Mouse (Mus musculus): ENCODE data around the gene H2-T23. TPM values are rescaled to one million over a fixed set of nuclear protein-coding genes. Genes with fewer than 3 reads are reported as not detected.
"Not testable (repeated sequence)": the region's sequence is repeated elsewhere in the genome, so short reads cannot be mapped to it uniquely, and the experiment has no call there.

H2-T23 gene
- polyA plus RNA-seq, 1 experiment from 2014 or later = 5.3 TPM

DNA sequence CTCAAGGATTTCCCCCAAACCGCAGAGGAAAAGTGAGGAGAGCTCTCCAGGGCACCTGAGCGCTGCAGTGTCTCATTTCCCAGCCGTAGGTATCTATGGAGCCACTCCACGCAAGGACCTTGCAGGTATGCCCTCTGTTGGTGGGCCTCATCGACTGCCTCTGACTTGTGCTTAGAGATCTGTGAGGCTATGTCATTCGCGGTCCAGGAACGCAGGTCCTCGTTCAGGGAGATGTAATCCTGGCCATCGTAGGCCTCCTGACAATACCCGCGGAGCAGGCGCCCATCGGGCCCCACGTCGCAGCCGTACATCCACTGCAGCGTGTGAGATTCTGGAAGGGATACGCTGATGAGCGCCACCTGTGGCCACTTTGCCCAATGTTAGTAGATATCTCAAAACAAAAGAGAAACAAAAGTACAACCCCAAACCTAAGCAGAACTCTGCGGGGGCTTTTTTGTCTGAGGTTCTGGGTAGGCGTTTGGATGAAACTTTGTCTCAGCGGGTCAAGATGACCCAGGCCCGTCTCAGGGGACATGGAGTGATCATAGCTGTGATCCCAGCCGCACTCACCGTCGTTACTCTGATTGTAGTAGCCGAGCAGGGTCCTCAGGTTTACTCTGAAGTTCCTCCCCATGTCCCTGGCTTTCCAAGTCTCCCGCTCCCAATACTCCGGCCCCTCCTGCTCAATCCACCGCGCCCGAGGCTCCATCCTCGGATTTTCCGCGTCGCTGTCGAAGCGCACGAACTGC, 898 bp downstream of the H2-T23 start:
- peak; percentile 82 for ATAC-seq (ENCODE audit: low FRiP score)
- Histone ChIP-seq H3K9ac (replicated peaks) (peak overlapping the region; percentile 47), H3K4me3 (replicated peaks) (peak overlapping the region; percentile 47), H3K4me2 (peak overlapping the region; percentile 92), H3K4me1 (peaks cover 14% of the 10 kb centered on the region)
- H3K27me3 ChIP-seq (replicated peaks); H3K27ac ChIP-seq (replicated peaks); H3K9me3 ChIP-seq (replicated peaks); H3K36me3 ChIP-seq: not testable (repeated sequence)
- 1% methylated on average over 40 of the region's 40 CpGs for WGBS

DNA sequence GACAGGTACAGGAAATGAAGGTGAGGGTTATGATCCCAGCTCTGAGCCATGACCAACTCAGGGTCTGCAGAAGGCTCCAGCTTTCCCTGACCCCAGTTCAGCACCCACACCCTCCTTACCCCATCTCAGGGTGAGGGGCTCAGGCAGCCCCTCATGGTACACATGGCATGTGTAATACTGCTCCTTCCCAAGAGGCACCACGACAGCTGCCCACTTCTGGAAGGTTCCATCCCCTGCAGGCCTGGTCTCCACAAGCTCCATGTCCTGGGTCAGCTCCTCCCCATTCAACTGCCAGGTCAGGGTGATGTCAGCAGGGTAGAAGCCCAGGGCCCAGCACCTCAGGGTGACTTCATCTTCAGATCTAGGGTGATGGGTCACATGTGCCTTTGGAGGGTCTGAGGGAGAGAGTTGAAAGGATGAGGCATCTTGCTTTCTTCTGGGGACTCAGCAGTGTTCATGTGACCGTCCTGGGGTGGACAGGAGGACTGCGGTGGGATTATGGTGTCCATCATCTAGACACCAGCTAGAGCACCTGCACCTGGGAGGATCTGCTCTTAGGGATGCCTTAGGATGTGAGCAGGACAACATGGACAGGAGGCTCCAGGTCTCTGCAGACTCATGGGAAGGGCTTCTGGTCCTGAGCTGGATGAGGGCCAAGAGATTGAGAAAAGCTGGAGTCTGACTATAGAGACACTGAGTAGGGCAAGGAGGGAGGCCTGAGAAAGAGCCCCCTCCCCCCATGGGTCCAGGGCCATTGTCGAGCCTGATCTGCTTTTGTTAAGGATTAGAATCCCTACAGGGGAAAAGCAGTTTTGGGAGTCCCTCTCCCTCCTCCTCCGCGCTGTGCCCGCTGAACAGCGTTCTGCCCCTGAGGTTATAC, 1.7 kb downstream of the H2-T23 start:
- 58% methylated on average over 6 of the region's 8 CpGs for WGBS

DNA sequence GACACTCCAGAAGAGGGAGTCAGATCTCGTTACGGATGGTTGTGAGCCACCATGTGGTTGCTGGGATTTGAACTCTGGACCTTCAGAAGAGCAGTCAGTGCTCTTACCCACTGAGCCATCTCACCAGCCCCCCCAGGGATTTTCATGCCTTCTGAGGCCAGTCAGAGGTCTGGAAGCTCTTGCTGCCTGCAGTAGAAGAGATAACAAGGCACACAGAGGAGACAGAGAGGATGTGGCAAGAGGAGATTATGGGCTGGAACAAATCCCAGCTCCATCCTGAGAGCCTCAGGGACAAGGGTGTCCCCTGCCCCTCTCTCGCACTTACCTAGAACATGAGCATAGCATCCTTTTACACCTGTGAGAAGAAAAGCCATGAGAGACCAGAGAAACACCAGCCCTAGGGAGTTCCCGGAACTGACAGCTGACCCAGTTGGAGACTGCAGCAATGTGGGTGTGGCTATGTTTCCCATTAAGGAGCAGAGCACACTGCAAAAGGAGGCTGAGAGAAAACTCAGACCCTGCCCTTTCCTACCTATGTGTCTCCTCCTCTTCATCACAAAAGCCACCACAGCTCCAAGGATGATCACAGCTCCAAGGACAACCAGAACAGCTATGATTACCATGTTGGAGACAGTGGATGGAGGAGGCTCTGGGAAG, 2.5 kb downstream of the H2-T23 start:
- not testable (repeated sequence) for H3K27me3 ChIP-seq (replicated peaks); H3K4me2 ChIP-seq; H3K27ac ChIP-seq (replicated peaks); H3K9me3 ChIP-seq (replicated peaks); H3K36me3 ChIP-seq; H3K4me3 ChIP-seq (replicated peaks); ATAC-seq (ENCODE audit: low FRiP score); H3K9ac ChIP-seq (replicated peaks)
- 90% methylated on average over 4 of the region's 4 CpGs for WGBS
- H3K4me1 ChIP-seq = peaks cover 14% of the 10 kb centered on the region

More for the DNA sequence above, 1.7 kb downstream of the H2-T23 start:
- not testable (repeated sequence) for H3K27me3 ChIP-seq (replicated peaks); H3K36me3 ChIP-seq; H3K27ac ChIP-seq (replicated peaks); H3K9me3 ChIP-seq (replicated peaks); H3K9ac ChIP-seq (replicated peaks)
- peak; percentile 25 for ATAC-seq (ENCODE audit: low FRiP score)
- Histone ChIP-seq H3K4me3 (replicated peaks) (peak overlapping the region; percentile 47), H3K4me2 (peak overlapping the region; percentile 92), H3K4me1 (peaks cover 14% of the 10 kb centered on the region)

DNA sequence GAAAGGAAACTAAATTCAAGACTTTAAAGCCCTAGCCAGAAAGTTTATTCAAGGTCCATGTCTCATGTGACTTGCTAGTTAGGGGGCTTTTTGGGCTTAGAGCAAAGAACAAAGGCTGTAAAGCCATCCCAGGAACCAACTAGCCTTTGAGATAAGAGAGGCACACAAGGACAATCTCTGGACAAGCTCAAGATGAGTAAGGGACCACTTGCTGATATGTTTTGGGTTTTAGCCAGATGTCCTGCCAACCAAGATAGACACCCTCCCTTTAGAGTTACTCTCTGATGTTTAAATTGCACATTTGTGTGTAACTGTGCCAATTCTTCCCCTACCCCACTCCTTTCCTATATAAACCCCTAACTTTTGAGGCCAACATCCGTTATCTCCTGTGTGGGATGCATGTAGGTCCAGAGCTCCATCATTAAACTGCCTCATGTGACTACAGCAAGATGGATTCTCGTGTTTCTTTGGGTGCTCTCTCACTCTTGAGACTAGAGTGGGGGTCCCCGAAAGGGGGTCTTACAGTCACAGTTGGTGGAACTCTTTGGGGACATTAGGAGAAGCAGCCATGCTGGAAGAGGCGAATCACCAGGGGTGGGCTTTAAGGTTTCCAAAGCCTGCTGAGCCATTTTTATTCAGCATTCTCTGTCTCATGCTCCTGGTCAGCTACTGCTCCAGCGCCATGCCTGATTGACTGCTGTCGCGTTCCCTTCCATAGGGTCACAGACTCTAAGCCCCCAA, 3.6 kb downstream of the H2-T23 start:
- H3K4me1 ChIP-seq = peaks cover 14% of the 10 kb centered on the region
- no peak overlapping the region for H3K27ac ChIP-seq (replicated peaks)
- 89% methylated on average over 7 of the region's 7 CpGs for WGBS
- H3K36me3 ChIP-seq = no peaks in the 10 kb centered on the region
- no peak for ATAC-seq (ENCODE audit: low FRiP score)
- H3K9me3 ChIP-seq (replicated peaks) = no peaks in the 10 kb centered on the region
- no peaks in the 10 kb centered on the region for H3K27me3 ChIP-seq (replicated peaks)
- no peak overlapping the region for H3K4me2 ChIP-seq
- no peak overlapping the region for H3K4me3 ChIP-seq (replicated peaks)
- H3K9ac ChIP-seq (replicated peaks) = no peak overlapping the region

DNA sequence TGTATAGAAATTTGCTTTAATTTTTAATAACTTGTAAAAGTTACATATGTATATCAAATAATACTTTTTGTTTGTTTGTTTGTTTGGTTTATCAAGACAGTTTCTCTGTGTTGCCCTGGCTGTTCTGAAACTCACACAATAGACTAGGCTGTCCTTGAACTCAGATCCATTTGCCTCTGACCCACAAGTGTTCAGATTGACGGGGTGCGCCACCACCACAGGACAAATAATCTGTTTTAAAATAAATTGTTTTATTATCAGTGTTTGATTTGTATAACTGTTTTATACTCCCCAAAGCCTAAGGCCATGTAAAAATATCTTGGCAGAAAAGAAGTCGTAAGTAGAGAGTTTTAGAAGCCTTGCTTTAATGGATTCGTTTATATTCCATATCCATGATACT, 5.0 kb downstream of the H2-T23 start:
- no peak for ATAC-seq (ENCODE audit: low FRiP score)
- H3K27ac ChIP-seq (replicated peaks) = no peak overlapping the region
- H3K9ac ChIP-seq (replicated peaks) = no peak overlapping the region
- H3K4me1 ChIP-seq = peaks cover 16% of the 10 kb centered on the region
- H3K36me3 ChIP-seq = no peaks in the 10 kb centered on the region
- 94% methylated on average over 4 of the region's 4 CpGs for WGBS
- no peaks in the 10 kb centered on the region for H3K9me3 ChIP-seq (replicated peaks)
- H3K27me3 ChIP-seq (replicated peaks) = no peaks in the 10 kb centered on the region
- no peak overlapping the region for H3K4me3 ChIP-seq (replicated peaks)
- no peak overlapping the region for H3K4me2 ChIP-seq

DNA sequence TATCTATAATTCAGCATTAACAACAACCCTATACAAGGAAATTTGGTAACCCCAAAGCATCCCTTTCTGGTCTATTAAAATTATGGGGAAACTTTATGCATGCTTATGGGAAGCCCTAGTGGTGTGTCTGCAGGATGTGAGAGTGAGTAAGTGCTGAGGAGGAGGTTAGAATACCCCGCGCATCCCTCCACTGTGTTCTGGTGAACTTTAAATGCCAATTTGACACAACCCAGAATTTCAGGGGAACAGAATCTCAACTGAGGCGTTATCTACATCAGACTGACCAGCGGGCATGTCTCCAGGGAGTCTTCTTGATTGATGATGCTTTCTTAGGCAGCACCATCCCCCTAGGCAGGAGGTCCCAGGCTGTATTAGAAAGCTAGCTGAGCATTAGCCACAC, 6.8 kb downstream of the H2-T23 start:
- Histone ChIP-seq H3K4me3 (replicated peaks) (no peak overlapping the region), H3K4me1 (peaks cover 4% of the 10 kb centered on the region; the same call in 1 of the 2 replicates), H3K9ac (replicated peaks) (no peak overlapping the region), H3K36me3 (no peaks in the 10 kb centered on the region), H3K9me3 (replicated peaks) (no peaks in the 10 kb centered on the region), H3K4me2 (no peak overlapping the region), H3K27me3 (replicated peaks) (no peaks in the 10 kb centered on the region), H3K27ac (replicated peaks) (no peak overlapping the region)
- WGBS = 60% methylated on average over 4 of the region's 4 CpGs
- ATAC-seq (ENCODE audit: low FRiP score) = no peak

DNA sequence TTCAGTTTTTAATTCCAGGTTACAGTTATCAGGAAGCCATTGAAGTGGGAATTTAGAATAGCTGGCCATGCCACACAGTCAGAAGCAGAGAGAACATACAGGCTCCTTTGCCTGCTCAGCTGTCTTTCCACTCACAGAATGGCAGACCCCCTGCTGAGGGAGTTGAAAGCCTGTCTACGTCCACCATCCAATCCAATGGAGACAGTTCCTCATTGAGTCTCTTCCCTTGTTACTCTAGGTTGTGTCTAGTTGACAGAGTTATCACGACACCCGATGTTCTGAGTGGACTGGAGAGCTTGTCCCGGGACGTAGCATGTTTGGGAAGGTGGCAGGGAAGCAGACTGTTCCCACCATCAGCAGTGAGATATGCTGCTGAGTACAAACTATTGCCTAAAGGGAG, 7.5 kb downstream of the H2-T23 start:
- H3K36me3 ChIP-seq = no peaks in the 10 kb centered on the region
- 60% methylated on average over 5 of the region's 5 CpGs for WGBS
- H3K4me1 ChIP-seq = peaks cover 4% of the 10 kb centered on the region; the same call in 1 of the 2 replicates
- no peaks in the 10 kb centered on the region for H3K27me3 ChIP-seq (replicated peaks)
- no peak overlapping the region for H3K4me2 ChIP-seq
- H3K4me3 ChIP-seq (replicated peaks) = no peak overlapping the region
- H3K9me3 ChIP-seq (replicated peaks) = no peaks in the 10 kb centered on the region
- no peak overlapping the region for H3K27ac ChIP-seq (replicated peaks)
- no peak for ATAC-seq (ENCODE audit: low FRiP score)
- H3K9ac ChIP-seq (replicated peaks) = no peak overlapping the region

DNA sequence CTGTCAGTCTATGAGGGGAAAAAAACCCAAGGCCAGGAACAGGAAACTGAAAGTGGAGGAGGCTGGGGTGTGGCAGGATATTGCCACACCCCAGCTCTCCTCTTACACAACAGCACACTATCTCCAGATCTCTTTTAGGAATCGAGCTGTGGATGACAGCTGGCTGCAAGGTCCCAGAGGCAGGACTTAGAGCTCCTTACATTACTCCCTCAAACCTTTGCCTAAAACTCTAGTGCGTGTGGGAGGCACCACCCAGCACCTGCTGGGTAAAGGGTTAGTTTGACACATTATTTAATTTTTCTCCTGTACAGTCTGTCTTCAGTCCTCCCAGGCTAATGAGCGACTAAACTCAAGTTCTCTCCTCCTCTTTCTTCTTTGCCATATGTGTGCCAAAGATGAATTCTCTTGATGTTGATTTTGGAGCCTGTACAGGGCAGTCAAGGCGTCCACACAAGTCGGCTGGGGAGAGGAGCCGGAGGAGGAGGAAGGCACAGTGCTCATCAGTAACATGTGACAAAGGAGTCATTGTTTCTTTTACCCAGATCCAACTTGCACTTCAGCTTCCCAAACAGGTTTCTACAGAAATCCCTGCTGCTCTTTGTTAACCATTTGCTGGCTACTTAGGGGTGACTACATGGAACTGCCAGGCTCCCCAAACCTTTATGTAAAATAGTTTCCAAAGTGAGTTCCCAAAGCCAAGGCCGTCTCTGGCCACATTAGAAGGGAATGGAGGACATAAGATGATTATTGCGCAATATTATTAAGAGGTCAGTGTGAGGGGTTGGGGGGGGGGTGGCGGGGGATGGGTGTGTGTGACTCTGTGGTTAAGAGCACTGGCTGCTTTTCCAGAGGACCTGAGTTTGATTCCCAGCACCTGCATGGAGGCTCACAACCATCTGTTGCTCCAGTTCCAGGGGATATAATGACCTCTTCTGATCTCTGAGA, 8.7 kb downstream of the H2-T23 start:
- Histone ChIP-seq H3K9me3 (replicated peaks) (no peaks in the 10 kb centered on the region), H3K4me1 (peaks cover 4% of the 10 kb centered on the region; the same call in 1 of the 2 replicates), H3K36me3 (no peaks in the 10 kb centered on the region), H3K27ac (replicated peaks) (no peak overlapping the region), H3K4me2 (no peak overlapping the region), H3K27me3 (replicated peaks) (no peaks in the 10 kb centered on the region), H3K9ac (replicated peaks) (no peak overlapping the region), H3K4me3 (replicated peaks) (no peak overlapping the region)
- no peak for ATAC-seq (ENCODE audit: low FRiP score)
- 65% methylated on average over 9 of the region's 9 CpGs for WGBS

DNA sequence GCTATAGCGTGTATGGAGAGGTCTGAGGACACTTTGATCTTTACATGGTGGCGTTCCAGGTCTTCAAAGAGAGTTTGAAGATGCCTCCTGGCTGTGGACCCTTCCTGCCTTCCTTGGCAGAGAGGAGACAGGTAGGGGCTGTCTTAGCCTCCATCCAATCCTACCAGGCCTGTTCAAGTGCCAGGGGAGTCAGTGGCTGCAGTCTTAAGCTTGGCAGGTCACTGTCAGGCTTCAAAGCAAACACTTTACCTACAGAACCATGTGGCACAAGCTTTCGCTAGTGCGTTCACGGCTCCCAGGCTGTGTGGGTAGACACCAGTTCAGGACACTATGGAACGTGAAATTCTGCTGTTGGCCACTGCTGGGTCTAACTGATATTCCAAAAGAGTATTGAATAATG, 9.7 kb downstream of the H2-T23 start:
- Histone ChIP-seq H3K9me3 (replicated peaks) (no peaks in the 10 kb centered on the region), H3K9ac (replicated peaks) (no peak overlapping the region), H3K27ac (replicated peaks) (no peak overlapping the region), H3K4me3 (replicated peaks) (no peak overlapping the region), H3K4me2 (no peak overlapping the region), H3K27me3 (replicated peaks) (no peaks in the 10 kb centered on the region), H3K36me3 (no peaks in the 10 kb centered on the region), H3K4me1 (peaks cover 4% of the 10 kb centered on the region; the same call in 1 of the 2 replicates)
- WGBS = 93% methylated on average over 6 of the region's 6 CpGs
- no peak for ATAC-seq (ENCODE audit: low FRiP score)

DNA sequence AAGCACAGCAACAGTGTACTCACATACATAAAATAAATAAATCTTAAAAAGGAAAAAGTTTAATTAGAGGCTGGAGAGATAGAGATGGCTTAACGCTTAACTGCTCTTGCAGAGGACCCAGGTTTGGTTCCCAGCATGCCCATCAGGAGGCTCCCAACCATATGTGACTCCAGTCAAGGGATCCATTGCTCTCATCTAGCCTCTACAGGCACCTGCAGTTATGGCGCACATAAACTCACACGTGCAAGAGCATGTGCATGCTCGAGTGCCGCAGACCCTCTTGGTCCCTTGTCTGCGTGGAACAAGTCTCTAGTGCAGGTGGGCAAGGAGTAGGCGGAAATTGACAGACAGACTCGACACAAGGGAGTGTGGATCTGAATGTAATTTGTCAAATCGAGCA, 10.6 kb downstream of the H2-T23 start:
- no peak overlapping the region for H3K9ac ChIP-seq (replicated peaks)
- 89% methylated on average over 9 of the region's 9 CpGs for WGBS
- H3K9me3 ChIP-seq (replicated peaks) = no peaks in the 10 kb centered on the region
- ATAC-seq (ENCODE audit: low FRiP score) = no peak
- no peak overlapping the region for H3K27ac ChIP-seq (replicated peaks)
- 0 out of 2 replicates have a peak, but pooled peaks cover under 1% of the 10 kb centered on the region for H3K36me3 ChIP-seq
- H3K27me3 ChIP-seq (replicated peaks) = no peaks in the 10 kb centered on the region
- no peak overlapping the region for H3K4me3 ChIP-seq (replicated peaks)
- peaks cover 4% of the 10 kb centered on the region; the same call in 1 of the 2 replicates for H3K4me1 ChIP-seq
- no peak overlapping the region for H3K4me2 ChIP-seq

Data from neural tube, embryonic 15.5 days (tissue).